Mouse (Mus musculus): ENCODE measurements at regions not wholly inside any gene's neighbourhood (a gene's known extent, or its start where the extent isn't known, plus 50 kb on each side); places are given as distances from the start of the nearest gene placed in this dataset.

DNA sequence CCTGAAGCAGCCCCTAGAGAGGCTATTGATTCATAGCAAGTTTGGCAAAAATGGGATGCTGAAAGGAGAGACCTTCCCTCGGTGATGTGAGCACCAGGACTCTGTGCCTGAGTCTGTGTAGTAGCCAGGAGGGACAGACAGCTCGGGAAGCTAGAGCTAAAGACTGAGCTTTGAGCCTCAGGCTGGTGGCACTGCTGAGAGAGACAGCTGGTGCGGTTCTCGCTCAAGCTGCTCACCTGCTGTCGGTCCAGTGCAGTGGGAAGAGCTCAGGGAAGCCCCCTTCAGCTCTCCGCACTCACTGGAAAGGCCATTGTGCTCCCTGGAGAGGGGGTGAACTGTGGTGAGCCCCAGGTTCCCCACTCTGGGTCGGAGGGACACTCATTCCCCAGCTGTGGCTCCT is 60.4 kb upstream of the Ankrd1 start:
- TF ChIP-seq CTCF (IDR thresholded peaks at IDR 0.05; ENCODE audit: insufficient read depth, low read length): no peak
- no peak for TF ChIP-seq POLR2A (IDR thresholded peaks at IDR 0.05; ENCODE audit: borderline replicate concordance, extremely low read depth, low read depth, low read length)

Data from lung, adult 2 months (tissue).